Mouse (Mus musculus) neural tube, embryonic 13.5 days (tissue): Measurements from ENCODE around the gene Icam5. TPM values are rescaled to one million over a fixed set of nuclear protein-coding genes. Genes with fewer than 3 reads are reported as not detected.
"Not testable (repeated sequence)": the region's sequence is repeated elsewhere in the genome, so short reads cannot be mapped to it uniquely, and the experiment has no call there.

Experiments
- ATAC-seq: fragments of 200-750 bp; cut with Nextera tagmentation; 2 replicates; pipeline ENCODE4 v1.8.0; 2017; ENCODE audit warnings: low read depth, mild to moderate bottlenecking, moderate TSS enrichment, moderate library complexity
- H3K27ac ChIP-seq: fragments of 300-500 bp; sonication (generic); replicated peaks from 2 replicates; pipeline ENCODE4 v1.5.1; 2015; ENCODE audit warnings: moderate library complexity, mild to moderate bottlenecking, inconsistent platforms
- H3K27me3 ChIP-seq: fragments of 300-500 bp; sonication (generic); 2 replicates; pipeline ENCODE4 v1.6.1; 2015; ENCODE audit warnings: mild to moderate bottlenecking, inconsistent platforms
- H3K36me3 ChIP-seq: fragments of 300-500 bp; sonication (generic); 2 replicates; pipeline ENCODE4 v1.6.1; 2015; ENCODE audit warnings: mild to moderate bottlenecking, inconsistent platforms
- H3K4me1 ChIP-seq: fragments of 300-500 bp; sonication (generic); replicated peaks from 2 replicates; pipeline ENCODE4 v1.6.1; 2015; ENCODE audit warnings: inconsistent platforms
- H3K4me2 ChIP-seq: fragments of 300-500 bp; sonication (generic); 2 replicates; pipeline ENCODE4 v1.6.1; 2015; ENCODE audit warnings: inconsistent platforms, mild to moderate bottlenecking, moderate library complexity
- H3K4me3 ChIP-seq: fragments of 300-500 bp; sonication (generic); 2 replicates; pipeline ENCODE4 v1.5.1; 2015; ENCODE audit warnings: mild to moderate bottlenecking, inconsistent platforms
- H3K9ac ChIP-seq: fragments of 300-500 bp; sonication (generic); 2 replicates; pipeline ENCODE4 v1.6.1; 2015; ENCODE audit warnings: moderate library complexity, mild to moderate bottlenecking, inconsistent platforms
- H3K9me3 ChIP-seq: fragments of 300-500 bp; sonication (generic); 2 replicates; pipeline ENCODE4 v1.6.1; 2016; ENCODE audit warnings: inconsistent platforms
- WGBS: fragments of 180-500 bp; shearing (Covaris S2); methylation state at CpG from one replicate; pipeline ENCODE4 v1.1.7; 2015; 5-methylcytosine and 5-hydroxymethylcytosine counted together
- polyA plus RNA-seq: library from polyadenylated mRNA; unstranded; fragments of >200 nt; fragmentation: Nextera tagmentation; extraction: Ambion mirVana; gene quantifications from 2 replicates; pipeline ENCODE4 v1.2.1, GENCODE M21; 2015

Icam5 gene
- polyA plus RNA-seq, 1 experiment from 2014 or later: 0.68 TPM

DNA sequence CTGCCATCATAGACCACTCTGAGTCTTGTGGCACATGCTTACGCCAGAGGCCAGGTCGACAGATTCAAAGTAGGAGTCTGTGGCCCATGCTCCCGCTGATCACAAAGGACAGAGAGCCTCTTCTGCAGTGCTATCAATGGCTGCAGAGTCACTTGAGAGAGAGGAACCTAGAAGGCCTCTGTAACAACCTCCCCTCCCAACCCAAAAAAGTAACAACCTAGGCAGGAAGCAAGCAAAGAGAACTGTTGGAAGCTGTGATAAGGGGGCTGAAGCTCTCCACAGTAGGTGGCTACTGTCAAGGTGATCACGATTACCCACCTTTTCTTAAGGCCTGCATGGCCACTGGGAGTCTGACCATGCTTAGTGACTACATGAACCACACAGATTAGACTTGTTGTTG is 11.7 kb downstream of the Icam5 start:
- no peak for ATAC-seq
- WGBS: 83% methylated on average over 4 of the region's 4 CpGs

GRCm38 (mm10) chr9:21044785-21045184 is 12.9 kb downstream of the Icam5 start:
- H3K4me2 ChIP-seq, H3K9me3 ChIP-seq, H3K4me1 ChIP-seq, ATAC-seq, H3K27ac ChIP-seq, H3K9ac ChIP-seq, H3K36me3 ChIP-seq, H3K4me3 ChIP-seq: not testable (repeated sequence)
- 38% methylated on average over 1 of the region's 1 CpGs for WGBS
- peaks cover 12% of the 10 kb centered on the region for H3K27me3 ChIP-seq

More for the DNA sequence above, 11.7 kb downstream of the Icam5 start:
- Histone ChIP-seq H3K9ac (no peak overlapping the region), H3K4me3 (no peak overlapping the region), H3K27ac (no peak overlapping the region), H3K27me3 (peaks cover 24% of the 10 kb centered on the region), H3K36me3 (no peaks in the 10 kb centered on the region), H3K4me1 (0 out of 2 replicates have a peak, but pooled peaks cover 2% of the 10 kb centered on the region), H3K9me3 (no peaks in the 10 kb centered on the region), H3K4me2 (no peak overlapping the region)

- peaks cover 8% of the 10 kb centered on the region for H3K27me3 ChIP-seq
- H3K4me2 ChIP-seq: no peak overlapping the region
- H3K9me3 ChIP-seq: no peaks in the 10 kb centered on the region
- H3K4me3 ChIP-seq: no peak overlapping the region
- H3K9ac ChIP-seq: no peak overlapping the region
- ATAC-seq: no peak
- H3K27ac ChIP-seq: no peak overlapping the region
- H3K36me3 ChIP-seq: no peaks in the 10 kb centered on the region
- H3K4me1 ChIP-seq: no peaks in the 10 kb centered on the region
- WGBS: 83% methylated on average over 3 of the region's 3 CpGs
Measured at GRCm38 (mm10) chr9:21045235-21045634, 13.4 kb downstream of the Icam5 start.

GRCm38 (mm10) chr9:21051578-21051977 is 19.7 kb downstream of the Icam5 start:
- no peak overlapping the region for H3K4me2 ChIP-seq
- H3K27me3 ChIP-seq: 0 out of 2 replicates have a peak, but pooled peaks cover 4% of the 10 kb centered on the region
- no peaks in the 10 kb centered on the region for H3K36me3 ChIP-seq
- no peak overlapping the region for H3K27ac ChIP-seq
- WGBS: 68% methylated on average over 10 of the region's 10 CpGs
- no peaks in the 10 kb centered on the region for H3K9me3 ChIP-seq
- no peak for ATAC-seq
- no peaks in the 10 kb centered on the region for H3K4me1 ChIP-seq
- no peak overlapping the region for H3K4me3 ChIP-seq
- no peak overlapping the region for H3K9ac ChIP-seq

GRCm38 (mm10) chr9:21062928-21063327 is 31.1 kb downstream of the Icam5 start:
- H3K27me3 ChIP-seq: no peaks in the 10 kb centered on the region
- H3K9me3 ChIP-seq: no peaks in the 10 kb centered on the region
- no peak overlapping the region for H3K9ac ChIP-seq
- no peaks in the 10 kb centered on the region for H3K4me1 ChIP-seq
- no peak overlapping the region for H3K4me2 ChIP-seq
- no peak overlapping the region for H3K27ac ChIP-seq
- no peak overlapping the region for H3K4me3 ChIP-seq
- H3K36me3 ChIP-seq: peaks cover 50% of the 10 kb centered on the region
- no peak for ATAC-seq
- WGBS: 88% methylated on average over 2 of the region's 2 CpGs

- Histone ChIP-seq H3K9ac (no peak within 1 kb of the TSS), H3K9me3 (no peaks in the 10 kb centered on the region), H3K27me3 (no peaks in the 10 kb centered on the region), H3K4me2 (no peak within 1 kb of the TSS), H3K27ac (no peak within 1 kb of the TSS), H3K4me1 (peaks cover 7% of the 10 kb centered on the region), H3K4me3 (no peak within 1 kb of the TSS), H3K36me3 (peaks cover 58% of the 10 kb centered on the region)
- 84% methylated on average over 27 of the region's 27 CpGs for WGBS
- no peak for ATAC-seq
Measured at GRCm38 (mm10) chr9:21067006-21067684, 35.3 kb downstream of the Icam5 start, which contains the start of gene Zglp1. Gene Zglp1 (minus strand): TSS chr9:21067093.

DNA sequence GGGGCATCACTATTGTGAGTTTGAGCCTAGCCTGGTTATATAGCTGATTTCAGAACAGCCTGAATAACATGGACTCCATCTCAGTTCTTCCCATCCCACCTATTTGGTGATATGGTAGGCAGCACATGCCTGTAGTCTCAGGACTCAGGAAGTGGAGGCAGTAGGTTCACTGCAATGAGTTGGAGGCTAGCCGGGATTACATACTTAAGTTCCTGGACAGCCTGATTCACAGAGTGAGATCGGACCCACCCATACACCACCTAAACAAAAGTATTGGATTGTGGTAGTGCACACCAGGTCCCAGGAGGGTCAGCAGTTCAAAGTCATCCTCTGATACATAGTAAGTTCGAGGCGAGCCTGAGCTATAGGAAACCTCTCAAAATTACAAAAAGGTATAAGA is 40.8 kb downstream of the Icam5 start:
- ATAC-seq: peak; percentile 9

GRCm38 (mm10) chr9:21073044-21073840 is 41.4 kb downstream of the Icam5 start, which contains the start of the genes Gm49373 and Fdx1l:
Gene Gm49373 (minus strand): TSS chr9:21073096.
Gene Fdx1l (minus strand): TSS chr9:21073614.
- peak within 1 kb of the TSS; percentile 65 for H3K27ac ChIP-seq

More for the DNA sequence above, 40.8 kb downstream of the Icam5 start:
- Histone ChIP-seq H3K27me3 (no peaks in the 10 kb centered on the region), H3K9me3 (no peaks in the 10 kb centered on the region), H3K4me3 (peak overlapping the region; percentile 89), H3K27ac (no peak overlapping the region; the same call in 1 of the 2 replicates), H3K4me2 (peak overlapping the region; percentile 93), H3K36me3 (peaks cover 48% of the 10 kb centered on the region), H3K9ac (peak overlapping the region; percentile 86), H3K4me1 (peaks cover 20% of the 10 kb centered on the region)
- WGBS: 16% methylated on average over 4 of the region's 4 CpGs

DNA sequence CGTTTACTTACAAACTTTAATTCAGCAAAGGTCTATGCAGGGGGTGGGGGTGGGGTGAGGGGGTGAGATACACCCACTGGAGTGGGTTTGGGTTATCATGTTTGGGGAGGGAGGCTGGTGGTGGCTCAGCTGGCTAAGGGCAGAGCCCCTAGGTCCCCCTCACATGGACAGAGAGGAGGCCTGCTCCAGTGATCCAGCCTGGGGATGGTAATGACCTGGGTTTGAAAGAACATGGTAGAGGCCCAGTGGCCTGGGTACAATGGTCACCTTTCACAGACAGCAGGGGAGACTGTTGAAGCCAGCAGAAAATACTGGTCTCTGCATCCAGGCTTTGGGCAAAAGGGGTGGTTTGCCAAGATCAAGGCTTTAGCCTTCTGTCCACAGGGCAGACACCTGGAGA is 42.3 kb downstream of the Icam5 start:
- Histone ChIP-seq H3K4me1 (peaks cover 20% of the 10 kb centered on the region), H3K9ac (no peak overlapping the region), H3K9me3 (no peaks in the 10 kb centered on the region), H3K36me3 (peaks cover 56% of the 10 kb centered on the region), H3K4me3 (no peak overlapping the region), H3K4me2 (peak overlapping the region; percentile 93; the same call in 1 of the 2 replicates), H3K27me3 (no peaks in the 10 kb centered on the region), H3K27ac (0 out of 2 replicates have a peak overlapping the region, but pooled peaks have one; percentile 65)
- WGBS: 88% methylated on average over 1 of the region's 1 CpGs
- no peak for ATAC-seq

More at GRCm38 (mm10) chr9:21073044-21073840, 41.4 kb downstream of the Icam5 start, which contains the start of the genes Gm49373 and Fdx1l:
- H3K4me2 ChIP-seq: peak within 1 kb of the TSS; percentile 93
- H3K36me3 ChIP-seq: peaks cover 50% of the 10 kb centered on the region
- peaks cover 20% of the 10 kb centered on the region for H3K4me1 ChIP-seq
- WGBS: 3% methylated on average over 58 of the region's 58 CpGs
- peak within 1 kb of the TSS; percentile 89 for H3K4me3 ChIP-seq
- ATAC-seq: peak; percentile 92
- H3K9ac ChIP-seq: peak within 1 kb of the TSS; percentile 86
- H3K27me3 ChIP-seq: no peaks in the 10 kb centered on the region
- H3K9me3 ChIP-seq: no peaks in the 10 kb centered on the region

- Histone ChIP-seq H3K27me3 (no peaks in the 10 kb centered on the region), H3K4me2 (no peak overlapping the region), H3K9ac (no peak overlapping the region), H3K36me3 (peaks cover 63% of the 10 kb centered on the region), H3K27ac (no peak overlapping the region), H3K9me3 (no peaks in the 10 kb centered on the region), H3K4me3 (no peak overlapping the region), H3K4me1 (peaks cover 20% of the 10 kb centered on the region)
- no peak for ATAC-seq
- WGBS: 94% methylated on average over 3 of the region's 3 CpGs
Measured at GRCm38 (mm10) chr9:21075625-21076024, 43.8 kb downstream of the Icam5 start.

DNA sequence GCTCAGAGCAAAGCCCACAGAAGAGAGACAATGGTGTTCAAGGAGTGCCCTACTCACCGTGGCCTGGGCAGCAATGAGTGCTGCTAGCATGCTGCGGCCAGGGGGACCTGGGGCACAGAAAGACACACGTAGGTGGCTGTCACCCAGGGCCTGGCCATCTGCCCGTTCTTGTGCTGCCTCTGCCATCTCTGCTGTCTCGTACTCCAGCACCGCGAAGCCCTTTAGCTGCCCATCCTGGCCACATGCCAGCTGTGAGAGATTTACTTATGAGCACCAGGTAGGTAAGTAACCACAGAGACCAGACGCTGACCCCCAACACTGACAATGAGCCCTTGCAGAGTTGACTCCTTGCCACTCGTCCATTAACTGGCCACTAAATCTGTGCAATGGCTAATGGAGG is 49.3 kb downstream of the Icam5 start:
- 84% methylated on average over 9 of the region's 9 CpGs for WGBS

GRCm38 (mm10) chr9:21083324-21083723 is 51.5 kb downstream of the Icam5 start:
- WGBS: 95% methylated on average over 3 of the region's 3 CpGs
- H3K36me3 ChIP-seq: peaks cover 95% of the 10 kb centered on the region
- no peak for ATAC-seq
- H3K4me2 ChIP-seq: no peak overlapping the region
- no peaks in the 10 kb centered on the region for H3K27me3 ChIP-seq
- H3K4me3 ChIP-seq: no peak overlapping the region
- no peaks in the 10 kb centered on the region for H3K9me3 ChIP-seq
- H3K4me1 ChIP-seq: no peaks in the 10 kb centered on the region; the same call in 1 of the 2 replicates
- no peak overlapping the region for H3K9ac ChIP-seq
- H3K27ac ChIP-seq: no peak overlapping the region

More for the DNA sequence above, 49.3 kb downstream of the Icam5 start:
- no peak overlapping the region for H3K4me3 ChIP-seq
- H3K9ac ChIP-seq: no peak overlapping the region
- H3K27ac ChIP-seq: no peak overlapping the region
- H3K36me3 ChIP-seq: peaks cover 95% of the 10 kb centered on the region
- no peaks in the 10 kb centered on the region for H3K9me3 ChIP-seq
- no peak overlapping the region for H3K4me2 ChIP-seq
- H3K27me3 ChIP-seq: no peaks in the 10 kb centered on the region
- no peak for ATAC-seq
- no peaks in the 10 kb centered on the region for H3K4me1 ChIP-seq
